Mouse (Mus musculus): Measurements from ENCODE around the gene Pank2.

Gene Pank2

GRCm38 (mm10) chr2:131323675-131324074 lies 61.4 kb downstream of the Pank2 start:
- CTCF ChIA-PET = no interaction called here

GRCm38 (mm10) chr2:131326044-131326443 lies 63.7 kb downstream of the Pank2 start:
- CTCF ChIA-PET = no interaction called here

DNA sequence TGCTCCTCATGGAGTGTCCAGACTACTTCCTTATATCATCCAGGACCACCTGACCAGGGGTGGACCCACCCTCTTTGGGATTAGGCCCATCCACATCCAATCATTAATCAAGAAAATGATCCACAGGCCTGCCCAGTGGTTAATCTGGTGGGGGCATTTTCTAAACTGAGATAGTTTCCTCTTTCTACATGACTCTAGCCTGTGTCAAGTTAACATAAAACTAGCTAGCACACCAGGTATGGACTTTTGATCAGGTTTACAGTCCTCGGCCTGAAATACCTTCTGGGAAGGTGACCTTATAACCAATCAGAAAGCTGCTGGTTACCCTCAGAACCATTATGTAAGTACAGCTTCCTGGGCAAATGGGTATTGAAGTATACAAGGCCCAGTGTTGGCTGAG lies 66.7 kb downstream of the Pank2 start:
- CTCF ChIA-PET = no interaction called here

DNA sequence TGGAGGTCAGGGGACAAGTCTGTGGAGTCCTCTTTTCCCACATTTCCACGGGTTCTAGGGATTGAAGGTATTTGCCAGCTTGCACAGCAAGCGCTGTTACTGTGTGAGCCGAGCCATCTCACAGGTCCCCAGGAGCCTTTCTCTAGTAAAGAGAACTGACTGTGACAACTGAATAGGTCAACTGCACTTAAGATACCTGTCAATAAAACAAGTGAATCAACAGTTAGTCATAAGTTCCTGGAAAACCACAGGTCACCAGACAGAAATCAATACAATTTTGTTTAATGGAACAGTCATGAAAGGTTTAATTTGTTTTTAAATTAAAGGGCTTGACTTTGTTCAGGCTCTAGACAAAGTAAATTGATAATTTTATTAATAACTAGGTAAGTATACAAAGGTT lies 68.3 kb downstream of the Pank2 start:
- CTCF ChIA-PET = no interaction called here

GRCm38 (mm10) chr2:131337602-131338001 lies 75.3 kb downstream of the Pank2 start:
- CTCF ChIA-PET = no interaction called here

DNA sequence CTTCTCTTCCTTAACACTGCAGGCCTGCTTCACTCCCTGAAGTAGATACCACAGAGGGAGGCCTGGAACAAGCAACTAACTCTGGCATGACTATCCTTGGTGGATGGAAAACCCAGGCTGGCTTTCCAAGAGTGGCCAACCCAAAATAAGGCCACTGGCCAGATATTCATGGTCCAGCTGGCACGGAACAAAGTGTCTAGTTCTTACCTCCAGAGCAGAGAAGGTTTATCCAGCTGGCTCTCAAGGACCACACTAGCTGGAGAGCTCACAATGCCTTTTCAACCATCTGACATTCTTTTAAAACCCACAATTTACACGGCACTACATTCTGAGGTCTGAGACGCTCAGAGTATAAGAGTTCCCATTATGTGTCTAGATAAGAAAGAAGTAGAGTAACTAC lies 82.2 kb downstream of the Pank2 start:
- CTCF ChIA-PET = no interaction called here

DNA sequence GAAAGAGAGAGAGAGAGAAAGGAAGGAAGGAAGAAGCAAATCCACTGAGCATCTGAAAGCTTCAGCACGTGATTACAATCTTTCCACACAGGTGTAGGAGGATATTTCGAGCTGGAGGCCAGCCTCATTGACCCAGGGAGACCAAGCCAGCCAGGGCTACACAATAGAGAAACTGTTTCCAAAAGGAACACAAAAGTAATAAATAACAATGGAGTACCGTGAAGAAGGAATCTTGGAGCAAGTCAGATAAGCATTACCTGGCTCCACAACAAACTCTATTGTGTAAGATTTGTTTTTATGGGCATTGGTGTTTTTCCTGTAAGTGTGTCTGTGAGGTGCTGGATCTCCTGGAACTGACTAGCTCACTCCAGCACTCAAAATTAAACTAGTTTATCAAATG lies 83.3 kb downstream of the Pank2 start:
- CTCF ChIA-PET = no interaction called here

Data from spleen, embryonic (tissue).